Mouse (Mus musculus) heart, adult 2 months (tissue): Measurements from ENCODE around the gene Trp53.

ENCODE experiments used
- CTCF ChIP-seq: fragments of 200-600 bp; IDR thresholded peaks from 2 replicates; pipeline ENCODE4 v1.8.1; 2022; ENCODE audit warnings: antibody characterized with exemption, mild to moderate bottlenecking, moderate library complexity
- EP300 ChIP-seq: fragments of 200-500 bp; IDR thresholded peaks from 2 replicates; pipeline ENCODE4 v1.6.1; 2011; ENCODE audit warnings: low read depth, low read length, control low read depth; ENCODE audit not compliant: insufficient read depth
- POLR2A ChIP-seq: fragments of 200-500 bp; IDR thresholded peaks from 2 replicates; pipeline ENCODE4 v1.6.1; 2011; ENCODE audit warnings: mild to moderate bottlenecking, low read depth, low read length, control low read depth; ENCODE audit not compliant: insufficient read depth

- peak; percentile 97 for TF ChIP-seq EP300
- TF ChIP-seq CTCF = no peak; the same call in 1 of the 2 replicates
- TF ChIP-seq POLR2A = peak; percentile 68
These were observed 786 bp upstream of the Trp53 start for GRCm38 (mm10) chr11:69579128-69580017.
